Mouse (Mus musculus) liver, embryonic 18 days (tissue): ENCODE results near the gene Cul4a. TPM values are rescaled to one million over a fixed set of nuclear protein-coding genes. Genes with fewer than 3 reads are reported as not detected.

ENCODE experiments used
- polyA plus RNA-seq: library from polyadenylated mRNA; depleted of rRNA; stranded (reverse); fragments of >200 nt; gene quantifications from 2 replicates; pipeline ENCODE4 v1.2.3, GENCODE M21; 2012; rRNA removed

Cul4a gene
- polyA plus RNA-seq: 40.9 and 44.7 TPM in 2 replicates

GRCm38 (mm10) chr8:13105087-13105881, at the start of gene Cul4a, which contains the start of gene Pcid2:
Cul4a (plus strand) TSS chr8:13105621.
Pcid2 (minus strand) TSS chr8:13105459.

GRCm38 (mm10) chr8:13060441-13061150, 44.8 kb upstream of the Cul4a start, which contains the start of gene Proz:
Proz (plus strand) TSS chr8:13060914.

GRCm38 (mm10) chr8:13158718-13159376, 53.4 kb downstream of the Cul4a start, which contains the start of gene Lamp1:
Lamp1 (plus strand) TSS chr8:13159161.

Other genes with a start within 250 kb of the Cul4a start
- gene Mcf2l, start 231.8 kb upstream of the Cul4a start, polyA plus RNA-seq: 0.76 and 1.1 TPM in 2 replicates
- 15.6 and 20.5 TPM in 2 replicates for gene F7, start 79.6 kb upstream of the Cul4a start, polyA plus RNA-seq
- gene F10, start 68.3 kb upstream of the Cul4a start, polyA plus RNA-seq: 251 and 253 TPM in 2 replicates
- 114 and 118 TPM in 2 replicates for gene Proz, start 44.7 kb upstream of the Cul4a start, polyA plus RNA-seq
- 8.3 and 10.0 TPM in 2 replicates for gene Pcid2, start 162 bp upstream of the Cul4a start, polyA plus RNA-seq
- 179 and 185 TPM in 2 replicates for gene Lamp1, start 53.5 kb downstream of the Cul4a start, polyA plus RNA-seq
- gene Grtp1, start 95.0 kb downstream of the Cul4a start, polyA plus RNA-seq: 4.9 and 5.4 TPM in 2 replicates
- not detected in 2 replicates for gene Adprhl1, start 148.5 kb downstream of the Cul4a start, polyA plus RNA-seq
- 6.2 and 6.5 TPM in 2 replicates for gene Dcun1d2, start 182.5 kb downstream of the Cul4a start, polyA plus RNA-seq
- gene Tmco3, start 182.6 kb downstream of the Cul4a start, polyA plus RNA-seq: 3.9 and 4.0 TPM in 2 replicates
- gene Tfdp1, start 233.1 kb downstream of the Cul4a start, polyA plus RNA-seq: 68.0 and 68.1 TPM in 2 replicates